Mouse (Mus musculus) Muller cell, postnatal 12 days (primary cell): ENCODE measurements around the gene Eme1.
A peak's percentile ranks its signal among the peaks of the same experiment; 100 is the strongest.

Experiments
- DNase-seq: peaks from one replicate; pipeline ENCODE4 v3.0.0-alpha.2; 2015; ENCODE audit errors: inconsistent ontology term

Eme1 gene

DNA sequence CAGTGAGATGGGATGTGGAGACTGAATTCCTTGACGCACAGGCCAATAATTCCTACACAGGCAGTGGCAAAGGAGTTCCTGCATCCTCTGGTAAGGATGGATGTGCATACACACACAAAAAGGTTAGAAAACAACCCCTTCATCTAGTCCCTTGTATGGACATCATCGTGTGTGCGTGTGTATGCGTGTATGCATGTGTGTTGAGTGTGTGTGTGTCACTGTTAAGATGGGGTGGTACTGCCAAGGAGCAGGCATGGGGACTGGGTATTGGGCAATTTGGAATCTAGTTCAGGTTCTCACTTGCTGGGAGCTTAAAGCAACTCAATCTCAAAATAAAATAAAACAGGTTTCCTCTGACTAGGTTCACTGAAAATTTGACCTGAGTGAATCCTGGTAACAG, 7.3 kb downstream of the Eme1 start:
- DNase-seq, result no peak

DNA sequence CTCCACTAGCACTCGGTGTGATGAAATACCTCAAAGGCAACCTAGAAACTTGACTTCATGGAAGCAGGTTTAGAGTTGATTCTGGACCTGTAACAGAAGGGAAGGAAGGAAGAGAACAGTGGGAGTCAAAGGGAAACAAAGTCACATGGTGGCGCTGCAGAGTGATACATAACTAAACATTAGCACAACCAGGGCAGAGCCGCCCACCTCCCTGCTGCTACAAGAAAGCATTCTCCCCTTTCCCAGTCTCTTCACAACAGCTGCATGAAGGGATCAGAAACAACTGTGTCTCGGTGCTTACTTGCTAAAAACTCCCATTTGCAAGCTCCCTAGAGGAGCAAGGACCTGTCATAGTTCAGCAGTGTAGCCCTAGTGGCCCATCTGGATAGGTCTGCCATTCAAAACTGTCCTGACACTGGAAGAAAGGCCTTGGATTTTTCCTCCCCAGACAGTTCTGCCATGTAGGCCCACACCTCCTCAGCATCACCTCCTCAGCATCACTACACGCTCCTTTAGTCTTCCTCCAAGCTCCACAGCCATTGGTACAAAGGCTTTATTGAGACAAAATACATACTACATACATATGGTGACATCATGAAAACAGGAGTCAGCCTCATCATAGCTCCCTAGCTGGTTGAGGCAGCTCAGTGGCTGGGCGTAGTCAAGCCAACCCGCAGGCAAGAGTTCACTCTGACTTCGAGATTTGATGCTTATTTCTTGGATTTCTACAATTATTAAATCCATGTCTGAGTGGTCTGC, 9.1 kb downstream of the Eme1 start:
- DNase-seq, result no peak

DNA sequence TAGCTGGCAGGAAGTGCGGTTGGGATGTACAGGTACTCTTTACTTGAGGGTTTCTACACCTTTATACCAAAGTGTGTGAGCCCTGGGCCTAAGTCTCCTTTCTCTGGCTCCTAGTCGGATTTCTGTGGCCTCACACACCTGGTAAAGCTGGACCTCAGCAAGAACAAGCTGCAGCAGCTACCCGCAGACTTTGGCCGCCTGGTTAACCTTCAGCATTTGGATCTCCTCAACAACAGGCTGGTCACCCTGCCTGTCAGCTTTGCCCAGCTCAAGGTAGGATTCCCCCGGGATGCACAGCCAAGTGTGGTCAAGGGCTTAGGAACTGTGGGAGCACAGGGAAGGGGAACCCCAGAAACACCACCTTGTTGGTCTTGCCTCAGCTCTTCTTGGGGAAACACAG, 19.3 kb downstream of the Eme1 start:
- DNase-seq, result no peak

DNA sequence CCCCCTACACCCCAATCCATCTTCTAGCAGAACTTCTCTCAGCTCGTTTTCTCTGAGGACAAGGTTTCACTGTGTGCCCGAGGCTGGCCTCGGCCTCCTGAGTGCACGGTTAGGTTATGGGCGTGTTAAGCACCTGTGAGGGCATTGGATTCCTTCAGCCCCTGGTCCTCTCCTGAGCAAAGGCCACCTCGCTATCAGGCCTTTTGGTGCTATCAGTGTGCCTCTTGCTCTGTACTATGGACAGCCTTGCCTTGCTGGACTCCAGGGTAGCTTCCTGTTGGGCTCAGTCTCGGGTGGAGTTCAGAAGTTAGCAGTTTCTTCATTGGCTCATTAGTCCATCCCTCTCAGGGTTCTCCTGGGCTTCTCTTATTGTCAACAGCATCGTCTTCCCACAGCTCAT, 20.8 kb downstream of the Eme1 start:
- DNase-seq, result no peak

DNA sequence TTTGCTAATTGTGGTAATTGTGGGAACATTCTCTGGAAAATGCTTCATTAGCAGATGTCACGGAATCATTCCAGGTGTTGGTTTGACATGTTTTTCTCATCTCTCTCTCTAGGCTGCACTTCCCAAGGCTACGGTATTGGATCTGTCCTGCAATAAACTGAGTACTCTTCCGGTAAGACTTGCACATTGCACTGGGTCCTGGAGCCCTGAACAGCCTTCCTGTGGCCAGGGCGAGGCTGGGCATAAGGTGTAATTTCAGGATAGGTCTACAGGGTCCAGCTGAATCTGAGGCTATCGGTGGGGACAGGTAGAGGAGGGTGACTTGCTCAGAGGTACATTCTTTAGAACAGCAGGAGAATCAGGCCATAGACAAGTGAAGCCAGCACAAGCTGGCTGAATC, 21.8 kb downstream of the Eme1 start:
- DNase-seq, result no peak

DNA sequence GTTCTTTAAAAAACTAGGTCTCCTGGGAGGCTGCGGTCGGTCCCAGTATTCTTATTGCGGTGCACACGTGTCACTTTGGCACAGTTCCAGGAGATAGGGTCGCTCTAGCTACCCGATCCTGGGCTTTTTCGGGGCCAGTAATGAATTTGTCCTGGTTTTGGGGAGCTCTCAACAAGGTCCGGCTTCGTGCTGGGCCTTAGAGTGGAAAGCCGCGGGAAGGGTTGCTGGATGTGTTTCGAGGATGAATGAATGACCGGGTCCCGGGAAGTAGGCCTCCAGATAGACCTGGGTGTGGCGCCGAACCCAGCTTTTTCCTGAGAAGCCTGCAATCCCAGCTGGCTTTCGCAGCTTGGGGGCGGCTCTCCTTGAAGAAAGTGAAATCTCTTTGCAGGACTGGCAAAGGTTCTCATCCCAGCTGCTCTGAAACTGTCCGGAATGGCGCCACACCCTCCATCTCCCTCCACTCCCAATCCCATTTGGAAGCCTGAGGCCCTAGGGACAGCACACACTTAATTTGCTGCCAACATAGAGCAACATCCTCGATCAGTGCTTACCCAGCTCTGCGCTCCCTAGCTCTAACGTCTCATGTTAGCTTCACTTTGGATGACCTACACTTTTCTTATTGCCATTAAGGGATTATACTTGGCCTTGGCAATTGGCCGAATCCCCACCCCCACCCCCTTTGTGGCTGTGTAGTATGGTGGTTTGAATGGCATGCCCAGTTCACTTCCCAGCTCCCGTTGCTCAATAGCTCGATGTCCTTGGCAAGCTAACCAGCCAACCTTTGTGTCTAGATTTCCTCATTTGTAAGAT, 23.4 kb downstream of the Eme1 start:
- peak; percentile 68 for DNase-seq

DNA sequence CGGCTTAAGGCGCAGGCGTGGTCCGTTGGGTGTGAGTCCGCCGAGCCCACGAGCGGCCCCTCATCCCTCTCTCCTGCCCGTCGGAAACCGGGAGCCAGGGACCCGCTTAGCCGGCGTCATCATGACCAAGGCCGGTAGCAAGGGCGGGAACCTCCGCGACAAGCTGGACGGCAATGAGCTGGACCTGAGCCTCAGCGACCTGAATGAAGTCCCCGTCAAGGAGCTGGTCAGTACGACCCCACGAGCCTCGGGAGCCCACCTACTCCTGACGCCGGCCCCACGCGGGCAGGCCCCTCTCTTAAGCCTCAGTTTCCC, 23.9 kb downstream of the Eme1 start:
- no peak for DNase-seq

DNA sequence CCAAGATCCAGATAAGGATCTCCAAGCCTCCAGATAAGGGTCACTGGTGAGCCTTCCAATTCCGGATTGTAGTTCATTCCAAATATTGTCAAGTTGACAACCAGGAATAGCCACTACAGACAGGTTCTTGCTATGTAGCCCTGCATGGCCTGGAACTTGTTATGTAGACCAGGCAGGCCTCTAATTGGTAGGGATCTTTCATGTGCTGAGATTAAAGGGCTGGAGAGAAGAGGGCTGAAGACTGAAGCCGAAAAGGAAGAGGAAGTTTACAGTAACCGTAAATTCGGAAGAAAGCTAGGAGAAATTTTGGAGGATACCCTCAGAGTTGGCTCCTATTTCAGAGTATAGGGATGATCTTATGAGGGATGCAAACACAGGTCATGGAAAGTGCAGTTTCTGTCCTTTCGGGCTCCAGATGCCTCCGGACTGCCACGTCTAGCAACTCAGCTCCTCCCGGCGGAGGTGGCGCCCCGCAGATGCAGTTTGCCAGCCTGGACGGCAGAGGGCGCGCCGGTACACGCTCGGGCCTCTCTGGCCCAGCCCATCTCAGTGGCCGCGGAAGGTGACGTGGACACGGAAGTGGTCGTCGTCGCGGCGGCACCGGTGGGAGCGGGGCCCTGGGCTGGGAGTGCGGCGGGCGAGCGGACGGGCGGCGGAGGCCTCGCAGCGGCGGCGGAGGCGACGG, 24.4 kb downstream of the Eme1 start, which contains the start of gene Lrrc59:
Lrrc59 (plus strand) TSS at position 569 of the 685 bp plus-strand sequence.
- DNase-seq, result peak; percentile 93

DNA sequence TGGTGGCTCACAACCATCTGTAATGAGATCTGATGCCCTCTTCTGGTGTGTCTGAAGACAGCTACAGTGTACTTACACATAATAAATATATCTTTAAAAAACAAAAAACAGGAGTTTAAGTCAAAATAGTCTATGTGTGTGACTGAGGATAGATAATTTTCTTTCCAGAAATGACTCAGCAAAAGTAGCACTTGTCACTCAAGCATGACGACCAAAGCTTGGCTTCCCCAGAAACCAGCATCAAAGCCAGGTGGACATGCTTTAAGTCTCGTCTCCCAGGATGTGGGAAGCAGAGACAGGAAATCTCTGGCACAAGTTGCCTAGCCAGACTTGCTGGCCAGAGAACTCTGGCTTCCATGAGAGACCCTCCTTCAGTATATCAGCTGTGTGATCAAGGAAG, 31.6 kb downstream of the Eme1 start:
- no peak for DNase-seq

DNA sequence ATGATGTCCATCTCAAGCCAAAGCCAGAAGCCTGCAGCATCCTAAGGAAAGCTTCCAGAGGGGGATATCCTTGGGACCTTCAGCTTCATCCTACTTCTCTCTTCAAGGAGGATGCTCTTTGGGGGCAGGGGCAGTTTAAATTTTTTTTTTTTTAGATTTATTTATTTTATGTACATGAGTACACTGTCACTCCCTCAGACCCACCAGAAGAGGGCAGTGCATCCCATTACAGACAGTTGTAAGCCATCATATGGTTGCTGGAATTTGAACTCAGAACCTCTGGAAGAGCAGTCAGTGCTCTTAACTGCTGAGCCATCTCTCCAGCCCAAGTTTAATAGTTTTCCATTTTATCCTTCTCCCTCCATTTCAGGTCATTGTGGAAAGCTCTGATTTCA, 32.3 kb downstream of the Eme1 start:
- DNase-seq, result no peak

DNA sequence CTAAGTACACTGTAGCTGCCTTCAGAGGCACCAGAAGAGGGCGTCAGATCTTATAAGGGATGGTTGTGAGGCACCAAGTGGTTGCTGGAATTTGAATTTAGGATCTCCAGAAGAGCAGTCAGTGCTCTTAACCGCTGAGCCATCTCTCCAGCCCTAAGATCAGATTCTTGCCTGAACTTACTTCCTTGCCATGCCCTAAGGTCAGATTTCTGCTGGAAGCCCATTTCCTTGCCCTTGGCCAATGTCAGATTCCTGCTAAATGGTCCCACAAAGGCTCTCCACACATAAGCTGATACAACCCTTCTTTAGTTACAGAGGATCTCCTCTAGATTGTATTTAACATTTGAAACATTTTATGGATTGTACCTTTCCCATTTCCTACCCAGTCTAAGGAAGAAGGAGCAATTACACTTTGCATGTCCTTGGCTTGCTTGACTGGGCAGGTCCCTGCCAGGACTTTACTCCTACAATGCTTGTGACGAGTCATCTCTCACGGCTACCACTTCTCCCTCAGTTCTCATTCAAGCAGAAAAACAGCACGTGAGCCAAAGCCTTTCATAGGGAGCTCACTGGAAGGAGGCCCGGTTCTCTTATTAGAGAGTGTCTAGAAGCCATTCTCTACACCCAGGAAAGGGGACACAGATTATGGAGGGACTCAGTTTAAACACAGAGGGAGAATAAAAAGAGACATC, 32.9 kb downstream of the Eme1 start:
- DNase-seq, result no peak

DNA sequence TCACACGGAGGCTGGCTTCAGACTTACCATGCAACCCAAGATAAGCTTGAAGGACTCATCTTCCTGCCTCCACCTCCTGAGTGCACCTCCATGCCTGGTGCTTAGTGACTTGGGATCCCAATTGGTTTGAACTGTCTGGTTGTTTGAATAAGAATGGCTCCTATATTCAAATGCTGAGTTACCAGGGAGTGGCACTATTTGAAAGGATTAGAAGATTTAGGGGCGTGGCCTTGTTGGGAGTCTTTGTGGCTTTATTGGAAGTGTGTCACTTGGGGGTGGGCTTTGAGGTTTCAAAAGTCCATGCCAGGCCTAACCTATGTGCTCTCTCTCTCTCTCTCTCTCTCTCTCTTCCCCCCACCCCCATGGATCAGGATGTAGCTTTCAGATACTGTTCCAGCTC, 36.1 kb downstream of the Eme1 start:
- DNase-seq, result no peak

DNA sequence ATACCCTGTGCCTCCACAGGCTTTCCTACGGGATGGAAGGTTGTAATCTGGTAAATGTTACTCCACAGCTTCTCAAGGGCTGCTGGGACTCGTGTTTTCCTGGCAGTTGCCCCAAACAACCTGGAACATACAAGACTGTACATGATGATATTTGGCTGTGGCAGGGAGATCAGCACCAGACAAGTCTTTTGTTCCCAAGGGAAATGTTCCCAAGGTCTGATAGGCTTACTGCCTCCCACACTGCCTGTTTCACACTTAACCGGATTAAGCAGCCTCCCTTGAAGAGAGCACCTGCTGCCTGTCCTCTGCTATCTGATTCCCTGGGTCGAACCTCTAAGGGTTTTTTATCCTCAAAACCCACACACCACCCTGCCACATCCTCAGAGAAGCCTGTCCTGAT, 38.3 kb downstream of the Eme1 start:
- DNase-seq, result no peak

DNA sequence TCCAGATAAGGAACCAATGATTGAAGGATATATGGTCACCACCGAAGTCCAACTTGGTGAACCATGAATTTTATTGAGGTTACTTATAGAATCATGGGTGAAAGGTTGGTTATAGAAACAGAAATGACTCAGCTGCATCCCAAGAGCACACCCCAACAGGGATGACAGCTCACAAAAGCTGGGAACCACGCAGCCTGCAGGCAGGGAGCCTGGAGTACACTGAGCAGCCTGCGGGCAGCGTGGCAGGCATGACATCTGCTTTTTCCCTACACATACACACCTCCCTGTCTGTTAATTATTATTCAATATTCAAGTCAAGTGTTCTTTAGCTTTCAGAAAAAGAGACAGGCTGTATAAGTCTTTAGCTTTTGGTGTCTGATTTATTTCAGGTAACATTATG, 39.2 kb downstream of the Eme1 start:
- DNase-seq, result no peak

DNA sequence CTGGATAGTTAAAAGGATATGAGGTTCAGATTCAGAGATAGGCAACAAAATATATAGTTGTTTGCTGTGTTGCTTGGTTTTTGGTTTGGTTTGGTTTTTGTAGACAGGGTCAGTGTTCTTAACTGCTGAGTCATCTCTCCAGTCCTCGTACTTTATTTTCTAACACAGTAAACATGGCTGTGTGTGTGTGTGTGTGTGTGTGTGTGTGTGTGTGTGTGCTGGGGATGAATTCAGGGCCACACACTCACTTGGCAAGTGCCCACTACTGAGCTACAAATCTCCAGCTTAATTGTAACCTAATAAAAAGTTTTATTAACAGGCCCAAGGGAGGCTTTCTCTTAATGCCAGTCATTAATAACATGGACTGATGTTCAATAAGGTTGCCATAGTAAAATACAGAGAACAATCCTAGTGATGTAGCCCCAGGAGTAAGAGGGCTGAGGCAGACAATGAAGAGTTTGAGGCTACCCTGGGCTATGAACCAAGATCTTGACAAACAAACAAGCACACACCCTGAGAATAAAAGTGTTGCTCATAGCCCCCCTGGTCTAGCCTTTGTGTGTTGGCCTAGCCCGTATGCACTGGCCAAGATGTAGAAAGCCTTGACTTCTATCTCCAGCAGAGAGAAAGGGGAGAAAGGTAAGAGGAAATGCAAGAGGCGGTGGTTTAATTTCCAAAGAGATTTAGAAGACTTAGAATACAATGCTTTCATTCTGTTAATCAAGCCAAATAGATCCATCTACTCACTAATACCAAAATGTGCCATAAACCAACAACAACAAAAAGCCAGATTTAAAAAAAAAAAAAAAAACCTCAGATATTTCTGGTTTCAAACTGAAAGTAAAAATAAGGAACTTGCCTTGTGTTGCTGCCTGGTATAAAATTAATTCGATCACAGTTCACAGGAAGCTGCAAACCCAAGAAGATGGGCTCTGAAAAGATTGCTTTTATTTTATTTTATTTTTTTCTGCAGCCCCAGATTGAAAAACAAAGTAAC, 42.7 kb downstream of the Eme1 start:
- DNase-seq, result no peak

DNA sequence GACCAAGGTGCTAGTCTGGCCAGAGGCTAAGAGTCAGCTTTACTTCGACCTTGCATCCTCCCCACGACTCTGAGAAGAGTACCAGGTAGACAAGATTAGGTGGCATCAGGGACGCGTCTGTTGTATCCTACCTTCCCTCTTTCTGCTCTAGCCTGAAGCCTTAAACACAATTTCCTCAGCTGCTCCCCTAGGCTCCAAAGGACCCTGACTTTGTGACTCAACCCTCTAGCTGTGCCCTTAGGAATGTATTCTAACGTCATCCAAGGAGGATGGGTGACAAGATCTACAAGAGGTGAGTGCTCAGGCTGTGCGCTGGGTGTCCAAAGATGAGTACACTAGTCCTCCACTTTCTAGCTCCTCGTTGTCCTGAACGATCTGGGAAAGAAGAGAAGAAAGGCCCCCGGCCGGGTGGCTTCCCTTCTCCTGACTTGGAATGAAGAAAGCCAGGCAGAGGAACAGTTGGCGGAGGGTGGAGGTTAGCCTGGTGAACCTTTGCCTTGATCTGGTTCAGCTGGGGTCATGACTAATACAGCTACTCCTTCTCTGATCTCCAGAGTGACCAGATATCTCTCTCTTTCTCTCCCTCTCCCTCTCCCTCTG, 51.3 kb downstream of the Eme1 start:
- no peak for DNase-seq

DNA sequence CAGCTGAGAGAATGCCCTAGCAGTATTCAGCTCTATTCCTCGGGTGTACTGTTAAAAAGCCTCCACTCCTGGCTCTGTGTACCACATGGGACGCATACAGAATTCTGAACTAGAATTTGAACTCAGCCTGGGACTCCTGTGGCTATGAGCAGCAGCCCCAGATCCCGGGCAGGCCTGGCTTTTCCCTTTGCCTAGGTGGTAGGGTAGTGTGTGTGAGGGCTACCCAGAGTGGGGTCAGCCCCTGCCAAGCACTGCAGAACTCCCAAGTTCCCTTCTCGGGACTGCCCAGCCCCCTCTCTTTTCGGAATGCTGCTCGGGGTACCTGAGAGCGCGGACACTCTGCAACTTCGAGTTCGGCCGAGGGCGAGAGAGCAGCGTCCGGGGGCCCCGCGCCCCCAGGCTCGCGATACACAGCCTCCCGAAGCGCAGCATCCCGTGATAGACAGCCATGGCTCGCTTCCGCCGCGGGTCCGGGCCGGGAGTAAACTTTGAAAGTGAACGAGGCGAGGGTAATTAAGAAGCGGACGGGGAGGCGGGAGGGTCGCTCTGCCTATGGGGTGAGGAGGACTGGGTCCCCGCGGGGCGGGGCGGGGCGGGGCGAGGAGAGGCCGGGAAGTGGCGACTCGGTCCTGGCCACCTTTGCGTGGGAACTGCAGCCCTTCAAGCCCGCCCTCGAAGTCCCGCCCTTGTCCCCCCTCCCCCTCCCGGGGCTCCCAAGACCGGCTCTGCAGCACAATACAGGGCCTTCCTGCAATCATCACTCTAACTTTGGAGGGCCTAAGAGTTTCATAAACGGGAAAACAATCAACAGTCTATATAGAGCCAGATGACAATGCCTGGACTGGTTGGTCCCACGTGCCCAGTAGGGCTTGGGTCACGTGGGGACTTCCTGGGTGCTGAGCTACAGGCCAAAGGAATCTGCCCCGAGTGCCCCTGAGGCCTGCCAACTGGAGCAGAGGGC, 52.2 kb downstream of the Eme1 start, which contains the start of gene Acsf2:
Acsf2 (minus strand) TSS at position 551 of the 961 bp plus-strand sequence.
- peak; percentile 92 for DNase-seq

DNA sequence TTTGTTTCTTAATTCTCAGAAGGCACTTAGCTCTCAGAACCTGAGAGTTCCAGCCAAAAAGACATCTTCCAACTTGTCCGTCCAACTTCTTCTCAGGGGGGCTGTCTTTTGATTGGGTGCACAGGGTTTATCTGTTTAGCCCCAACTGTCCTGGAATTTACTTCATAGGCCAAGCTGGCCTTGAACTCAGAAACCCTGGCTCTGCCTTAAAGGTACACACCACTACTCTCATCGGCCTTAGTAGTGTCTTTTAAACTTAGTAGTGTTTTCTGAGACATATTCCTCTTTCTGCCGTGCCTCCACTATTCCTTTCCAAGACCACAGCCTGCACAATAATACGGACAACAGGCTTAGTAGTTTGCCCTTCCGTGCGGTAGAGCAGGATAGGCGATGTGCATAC, 53.3 kb downstream of the Eme1 start:
- no peak for DNase-seq

DNA sequence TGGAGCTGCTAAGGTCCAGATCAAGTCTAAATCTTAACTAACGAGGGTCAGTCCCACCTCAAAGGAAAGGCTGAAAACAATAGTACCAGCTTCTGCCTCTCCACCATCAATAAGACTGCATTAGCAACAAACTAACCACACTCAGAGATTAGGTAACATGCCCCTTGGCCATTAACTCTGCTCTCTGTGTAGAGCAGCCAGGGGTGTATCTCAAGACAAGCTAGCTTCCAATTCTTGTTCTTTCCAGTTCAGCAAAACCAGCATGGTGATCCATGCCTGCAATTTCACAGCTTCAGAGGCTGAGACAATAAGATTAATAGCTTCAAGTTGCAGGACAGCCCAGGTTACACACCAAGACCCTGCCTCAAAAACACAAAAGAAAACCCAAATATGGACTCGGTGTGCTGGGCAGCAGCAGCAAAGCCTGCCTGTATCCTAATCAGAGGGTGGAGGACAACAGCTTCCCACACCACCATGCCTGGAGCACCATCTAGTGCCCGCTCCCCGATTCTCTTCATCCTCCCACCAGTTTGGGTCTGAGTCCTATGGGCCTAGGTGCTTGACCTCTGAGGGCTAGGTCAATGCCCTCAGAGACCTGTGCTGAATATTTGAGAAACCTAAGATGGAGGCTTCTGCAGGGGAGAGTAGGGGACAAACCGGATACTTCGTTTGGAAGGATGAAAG, 55.2 kb downstream of the Eme1 start:
- no peak for DNase-seq
